Mouse (Mus musculus): ENCODE results near the gene Hepacam2. TPM values are rescaled to one million over a fixed set of nuclear protein-coding genes. Genes with fewer than 3 reads are reported as not detected.
A peak's percentile ranks its signal among the peaks of the same experiment; 100 is the strongest.

The Hepacam2 gene
- polyA plus RNA-seq, 1 experiment from 2014 or later = 16.6 TPM

DNA sequence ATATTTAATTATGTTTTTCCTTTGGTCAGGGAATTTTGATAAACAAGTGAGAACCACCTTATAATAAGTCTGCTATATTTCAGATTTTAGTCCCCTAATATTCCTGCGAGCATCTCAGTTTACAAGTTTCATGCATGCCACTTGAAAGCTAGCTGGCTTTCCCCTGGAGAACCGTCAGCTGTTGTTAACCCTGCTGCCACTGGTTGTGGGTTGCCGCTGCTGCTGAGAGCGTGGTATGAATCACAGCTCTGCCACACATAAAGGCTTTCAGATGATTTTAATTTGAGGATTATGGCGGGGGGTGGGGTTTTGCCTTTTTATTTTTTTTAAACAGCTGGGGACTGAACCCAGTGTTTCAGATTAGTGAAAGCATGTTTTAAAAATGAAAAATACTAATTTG, 7.2 kb upstream of the Hepacam2 start:
- no peak overlapping the region for H3K27ac ChIP-seq
- ATAC-seq = no peak
- no peaks in the 10 kb centered on the region for H3K4me1 ChIP-seq (replicated peaks)
- no peaks in the 10 kb centered on the region for H3K36me3 ChIP-seq
- H3K4me3 ChIP-seq (replicated peaks) = no peak overlapping the region
- no peaks in the 10 kb centered on the region for H3K27me3 ChIP-seq (replicated peaks)
- H3K9ac ChIP-seq = no peak overlapping the region
- 79% methylated on average over 5 of the region's 5 CpGs for WGBS
- H3K9me3 ChIP-seq = no peaks in the 10 kb centered on the region
- no peak overlapping the region for H3K4me2 ChIP-seq (replicated peaks)

DNA sequence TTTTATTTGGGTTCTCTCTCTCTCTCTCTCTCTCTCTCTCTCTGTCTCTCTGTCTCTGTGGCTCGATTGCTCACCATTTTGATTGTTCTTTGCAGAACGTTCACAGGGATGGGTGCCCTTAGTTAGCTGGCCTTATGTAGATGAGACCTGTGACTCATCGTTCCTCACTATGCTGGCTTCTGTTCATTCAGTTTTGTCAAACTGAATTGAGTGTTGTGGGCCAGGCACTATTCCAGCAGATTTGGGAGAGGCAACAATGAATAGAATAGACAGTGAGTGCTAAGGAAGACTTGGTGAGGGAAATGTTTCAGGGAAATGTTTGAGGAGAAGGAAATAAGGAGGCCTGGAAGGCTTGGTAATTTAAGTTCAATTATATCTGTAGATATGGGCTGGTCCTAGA, 2.2 kb upstream of the Hepacam2 start:
- no peak overlapping the region for H3K27ac ChIP-seq
- no peak overlapping the region for H3K4me2 ChIP-seq (replicated peaks)
- H3K4me3 ChIP-seq (replicated peaks) = no peak overlapping the region
- H3K9me3 ChIP-seq = no peaks in the 10 kb centered on the region
- ATAC-seq = no peak
- no peaks in the 10 kb centered on the region for H3K4me1 ChIP-seq (replicated peaks)
- H3K9ac ChIP-seq = no peak overlapping the region
- WGBS = 82% methylated on average over 3 of the region's 3 CpGs
- no peaks in the 10 kb centered on the region for H3K36me3 ChIP-seq
- no peaks in the 10 kb centered on the region for H3K27me3 ChIP-seq (replicated peaks)

DNA sequence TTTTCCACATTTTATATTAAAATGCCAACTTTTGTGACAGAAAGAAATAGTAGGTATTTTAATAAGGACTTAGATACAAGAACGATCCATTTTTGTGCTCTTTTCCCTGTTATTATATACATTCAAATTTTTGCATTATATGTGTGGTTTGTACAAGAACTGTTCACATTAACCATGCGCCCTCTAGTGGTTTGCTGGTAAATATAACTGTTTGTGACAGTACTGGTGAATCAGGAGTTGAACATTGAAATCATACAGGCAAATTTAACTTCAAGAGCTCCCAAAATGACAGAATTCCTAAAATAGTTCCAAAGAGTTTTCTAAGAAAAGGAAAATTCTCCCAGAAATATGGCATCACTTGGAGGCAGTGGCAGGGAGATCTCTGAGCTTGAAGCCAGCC, 1.9 kb downstream of the Hepacam2 start:
- no peak overlapping the region for H3K4me3 ChIP-seq (replicated peaks)
- no peaks in the 10 kb centered on the region for H3K9me3 ChIP-seq
- no peaks in the 10 kb centered on the region for H3K4me1 ChIP-seq (replicated peaks)
- no peak overlapping the region for H3K27ac ChIP-seq
- no peak for ATAC-seq
- no peak overlapping the region for H3K9ac ChIP-seq
- 4% methylated on average over 2 of the region's 2 CpGs for WGBS
- no peak overlapping the region for H3K4me2 ChIP-seq (replicated peaks)
- no peaks in the 10 kb centered on the region for H3K27me3 ChIP-seq (replicated peaks)
- H3K36me3 ChIP-seq = no peaks in the 10 kb centered on the region

DNA sequence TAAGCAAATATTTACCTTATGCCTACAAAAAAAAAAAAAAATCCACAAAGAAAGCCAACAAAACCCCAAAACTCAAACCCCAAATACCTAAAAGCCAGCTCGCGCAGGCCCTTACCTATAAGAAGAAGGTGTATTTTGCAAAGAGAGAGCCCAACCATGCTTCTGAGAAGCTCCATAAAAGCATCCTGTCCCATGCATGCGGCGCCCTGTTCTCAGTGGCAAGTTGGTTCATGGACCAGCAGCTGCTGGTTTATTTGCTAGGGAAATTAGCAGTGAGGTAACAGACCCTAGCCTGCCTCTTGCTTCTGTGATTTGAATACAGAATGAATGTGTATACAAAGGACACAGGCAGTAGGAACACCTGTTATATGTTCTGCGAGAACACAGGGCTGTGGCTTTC, 3.8 kb downstream of the Hepacam2 start:
- Histone ChIP-seq H3K27me3 (replicated peaks) (no peaks in the 10 kb centered on the region), H3K9me3 (no peaks in the 10 kb centered on the region), H3K4me1 (replicated peaks) (no peaks in the 10 kb centered on the region), H3K4me2 (replicated peaks) (no peak overlapping the region), H3K4me3 (replicated peaks) (no peak overlapping the region), H3K27ac (no peak overlapping the region), H3K9ac (no peak overlapping the region), H3K36me3 (no peaks in the 10 kb centered on the region)
- ATAC-seq = no peak
- 65% methylated on average over 5 of the region's 5 CpGs for WGBS

DNA sequence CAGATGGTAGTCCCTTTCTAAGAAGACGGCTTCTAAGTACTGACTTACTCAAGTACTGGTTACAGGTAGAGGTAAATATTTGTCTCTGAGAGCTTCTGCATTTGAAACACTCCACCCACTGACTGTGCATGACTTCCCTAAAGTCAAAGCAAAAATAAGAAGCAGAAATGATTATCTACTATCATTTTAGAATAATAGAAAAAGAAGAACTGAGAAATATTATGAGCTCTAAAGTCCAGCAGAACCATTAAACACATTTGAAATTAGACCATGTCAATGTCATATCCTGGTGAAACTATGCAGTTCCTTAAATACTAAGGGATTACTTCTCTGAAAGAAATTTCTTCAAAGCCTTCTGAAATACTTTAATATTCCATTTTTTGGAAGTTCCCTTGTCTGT, 10.7 kb downstream of the Hepacam2 start:
- no peaks in the 10 kb centered on the region for H3K9me3 ChIP-seq
- 60% methylated on average over 1 of the region's 1 CpGs for WGBS

DNA sequence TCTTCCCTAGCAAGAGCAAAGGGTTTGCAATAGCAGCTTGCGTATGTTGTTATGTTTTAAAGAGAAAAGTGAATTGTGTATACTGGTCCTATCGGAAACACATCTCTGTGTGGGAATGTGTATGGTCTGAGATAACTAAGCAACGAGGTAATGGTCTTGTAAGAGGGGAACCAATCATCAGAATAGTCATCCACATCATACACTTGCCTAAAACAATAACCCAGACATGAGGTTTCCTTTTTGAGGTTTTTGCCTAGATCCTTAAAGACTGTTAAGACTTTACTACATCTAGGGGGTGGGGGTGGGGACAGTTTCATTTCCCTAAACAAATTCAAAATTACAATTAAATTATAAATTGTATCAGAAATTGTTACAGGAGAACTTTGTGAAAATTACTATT, 13.0 kb downstream of the Hepacam2 start:
- H3K27me3 ChIP-seq (replicated peaks) = no peaks in the 10 kb centered on the region
- no peaks in the 10 kb centered on the region for H3K9me3 ChIP-seq
- H3K4me1 ChIP-seq (replicated peaks) = no peaks in the 10 kb centered on the region
- no peaks in the 10 kb centered on the region for H3K36me3 ChIP-seq
- WGBS = 70% methylated on average over 3 of the region's 3 CpGs
- H3K4me2 ChIP-seq (replicated peaks) = no peak overlapping the region
- no peak overlapping the region for H3K9ac ChIP-seq
- no peak overlapping the region for H3K4me3 ChIP-seq (replicated peaks)
- no peak overlapping the region for H3K27ac ChIP-seq
- ATAC-seq = no peak

More for the DNA sequence above, 10.7 kb downstream of the Hepacam2 start:
- Histone ChIP-seq H3K4me3 (replicated peaks) (no peak overlapping the region), H3K27ac (no peak overlapping the region), H3K9ac (no peak overlapping the region), H3K4me1 (replicated peaks) (no peaks in the 10 kb centered on the region), H3K27me3 (replicated peaks) (no peaks in the 10 kb centered on the region), H3K36me3 (no peaks in the 10 kb centered on the region), H3K4me2 (replicated peaks) (no peak overlapping the region)
- ATAC-seq = no peak

DNA sequence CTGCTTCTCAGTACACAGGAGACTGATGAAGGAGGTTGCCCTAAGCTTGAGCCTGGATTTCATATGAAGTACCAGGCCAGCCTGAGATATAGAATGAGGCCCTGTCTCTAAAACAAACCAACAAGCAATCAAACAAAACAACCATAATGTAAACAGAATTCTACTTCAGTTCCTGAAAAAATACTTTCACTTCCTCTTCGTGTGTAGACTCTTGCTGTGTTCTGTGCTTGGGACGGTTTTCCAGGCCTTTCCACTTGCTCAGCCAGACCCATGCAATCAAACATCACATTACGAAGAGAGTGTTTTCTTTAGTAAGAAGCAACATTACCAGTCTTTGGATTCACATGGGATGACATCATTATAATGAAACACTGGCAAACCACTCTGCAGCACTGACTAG, 16.4 kb downstream of the Hepacam2 start:
- no peak for ATAC-seq
- no peaks in the 10 kb centered on the region for H3K36me3 ChIP-seq
- H3K9me3 ChIP-seq = no peaks in the 10 kb centered on the region
- H3K27me3 ChIP-seq (replicated peaks) = no peaks in the 10 kb centered on the region
- H3K4me1 ChIP-seq (replicated peaks) = no peaks in the 10 kb centered on the region
- H3K9ac ChIP-seq = no peak overlapping the region
- H3K4me3 ChIP-seq (replicated peaks) = no peak overlapping the region
- 70% methylated on average over 3 of the region's 3 CpGs for WGBS
- no peak overlapping the region for H3K4me2 ChIP-seq (replicated peaks)
- no peak overlapping the region for H3K27ac ChIP-seq

DNA sequence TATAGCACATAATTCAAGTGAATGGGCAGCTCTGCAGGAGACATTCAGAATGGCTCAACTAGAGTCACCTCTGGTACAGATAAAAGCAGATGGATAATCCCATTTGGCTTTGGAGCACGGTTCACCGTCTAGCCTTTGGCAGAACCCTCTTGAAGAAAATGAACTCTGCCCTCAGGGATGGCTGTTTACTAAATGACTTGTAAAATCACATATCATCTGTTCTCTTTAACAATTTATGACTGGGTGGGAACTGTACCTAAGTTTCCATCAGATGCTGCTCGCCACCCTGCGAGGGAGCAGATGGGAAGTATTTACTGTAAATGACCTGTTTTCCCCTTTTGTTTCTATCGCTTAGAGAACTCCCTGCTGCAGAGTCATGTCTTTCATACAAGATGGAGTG, 18.2 kb downstream of the Hepacam2 start:
- no peaks in the 10 kb centered on the region for H3K9me3 ChIP-seq
- peak; percentile 67 for ATAC-seq
- no peak overlapping the region for H3K4me3 ChIP-seq (replicated peaks)
- WGBS = 31% methylated on average over 5 of the region's 5 CpGs
- H3K4me2 ChIP-seq (replicated peaks) = no peak overlapping the region
- no peaks in the 10 kb centered on the region for H3K36me3 ChIP-seq
- no peak overlapping the region for H3K27ac ChIP-seq
- no peak overlapping the region for H3K9ac ChIP-seq
- no peaks in the 10 kb centered on the region for H3K4me1 ChIP-seq (replicated peaks)
- no peaks in the 10 kb centered on the region for H3K27me3 ChIP-seq (replicated peaks)

DNA sequence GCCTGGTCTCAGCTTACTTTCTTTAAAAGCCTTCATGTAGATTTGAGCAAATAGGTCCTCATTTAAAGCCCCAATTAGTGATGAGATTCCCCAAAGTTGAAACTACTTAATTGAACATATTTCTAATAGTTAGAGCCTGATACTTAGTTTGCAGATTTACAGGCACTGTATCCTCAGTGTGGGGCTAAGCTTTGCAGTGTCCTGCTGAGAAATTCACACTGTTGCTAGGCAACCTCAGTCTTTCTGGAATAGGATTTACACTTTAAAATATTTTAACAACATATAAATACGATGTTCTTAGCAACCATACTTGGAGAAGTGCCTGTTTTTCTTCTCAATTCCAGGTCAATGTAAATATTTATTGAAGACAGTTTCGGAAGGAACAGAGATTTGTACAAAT, 21.8 kb downstream of the Hepacam2 start:
- H3K4me3 ChIP-seq (replicated peaks) = no peak overlapping the region
- 40% methylated on average over 2 of the region's 2 CpGs for WGBS
- H3K36me3 ChIP-seq = no peaks in the 10 kb centered on the region
- H3K27ac ChIP-seq = no peak overlapping the region
- no peaks in the 10 kb centered on the region for H3K27me3 ChIP-seq (replicated peaks)
- no peaks in the 10 kb centered on the region for H3K4me1 ChIP-seq (replicated peaks)
- no peaks in the 10 kb centered on the region for H3K9me3 ChIP-seq
- H3K9ac ChIP-seq = no peak overlapping the region
- H3K4me2 ChIP-seq (replicated peaks) = no peak overlapping the region
- no peak for ATAC-seq

DNA sequence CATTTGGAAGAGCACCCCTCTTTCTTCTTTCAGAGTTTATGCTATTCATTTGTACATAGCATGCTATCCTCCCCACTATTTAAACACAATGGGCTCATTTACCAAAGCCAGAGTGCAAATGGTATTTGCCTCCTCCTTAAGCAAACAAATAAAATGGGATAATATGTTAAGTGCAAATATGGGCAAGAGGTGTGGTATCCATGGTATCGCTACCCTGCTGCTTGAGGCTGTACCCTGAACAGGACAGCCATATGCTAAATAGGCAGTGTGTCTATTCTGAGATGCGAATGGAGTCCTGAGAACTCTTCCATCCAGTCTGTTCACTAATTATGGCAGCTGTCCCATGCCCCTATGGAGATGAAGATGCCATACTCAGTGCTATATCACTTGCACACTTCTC, 27.4 kb downstream of the Hepacam2 start:
- H3K4me1 ChIP-seq (replicated peaks) = no peaks in the 10 kb centered on the region
- no peak overlapping the region for H3K9ac ChIP-seq
- no peaks in the 10 kb centered on the region for H3K27me3 ChIP-seq (replicated peaks)
- H3K4me3 ChIP-seq (replicated peaks) = no peak overlapping the region
- H3K27ac ChIP-seq = no peak overlapping the region
- H3K36me3 ChIP-seq = no peaks in the 10 kb centered on the region
- no peak overlapping the region for H3K4me2 ChIP-seq (replicated peaks)
- H3K9me3 ChIP-seq = no peaks in the 10 kb centered on the region
- peak; percentile 80 for ATAC-seq
- 57% methylated on average over 2 of the region's 2 CpGs for WGBS

DNA sequence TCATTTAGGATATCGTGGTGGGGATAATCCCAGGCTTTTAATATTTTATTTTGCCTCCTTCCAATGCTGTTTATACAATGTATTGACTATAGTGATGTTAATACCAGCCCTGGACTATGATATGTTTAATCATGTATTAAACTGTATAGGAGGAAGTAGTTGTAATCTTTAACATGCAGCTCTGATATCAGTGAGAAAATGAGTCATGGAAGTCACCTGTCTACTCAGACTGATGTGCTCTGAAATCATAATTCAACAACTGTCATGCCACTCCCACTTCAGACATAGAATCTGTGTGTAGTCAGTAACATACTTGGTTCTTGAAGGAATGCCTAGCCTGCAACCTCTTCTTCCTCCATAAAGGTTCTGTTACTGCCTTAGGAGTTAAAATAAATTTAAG, 29.5 kb downstream of the Hepacam2 start:
- WGBS = 36% methylated on average over 1 of the region's 1 CpGs
- no peaks in the 10 kb centered on the region for H3K4me1 ChIP-seq (replicated peaks)
- no peak overlapping the region for H3K9ac ChIP-seq
- H3K9me3 ChIP-seq = no peaks in the 10 kb centered on the region
- ATAC-seq = peak; percentile 75
- H3K4me2 ChIP-seq (replicated peaks) = no peak overlapping the region
- H3K36me3 ChIP-seq = no peaks in the 10 kb centered on the region
- H3K27me3 ChIP-seq (replicated peaks) = no peaks in the 10 kb centered on the region
- no peak overlapping the region for H3K27ac ChIP-seq
- no peak overlapping the region for H3K4me3 ChIP-seq (replicated peaks)

DNA sequence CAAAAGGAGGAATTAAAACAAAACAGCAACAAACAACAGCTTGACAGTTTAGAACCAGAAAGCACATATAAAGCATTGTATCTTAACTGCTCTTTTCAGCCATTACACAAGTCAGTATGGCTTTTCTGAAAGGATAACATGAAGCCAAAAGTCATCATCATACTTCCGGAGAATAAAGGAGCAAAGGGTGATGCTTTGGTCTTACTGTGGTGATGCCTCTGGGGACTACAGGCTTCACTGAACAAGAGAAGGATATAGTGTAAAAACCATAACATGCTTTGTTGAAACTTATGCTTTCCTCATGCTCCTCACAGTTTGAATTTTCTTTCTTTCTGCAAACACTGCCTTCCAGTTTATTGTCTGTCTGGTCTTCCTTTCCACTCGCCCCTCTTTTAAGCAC, 34.5 kb downstream of the Hepacam2 start:
- Histone ChIP-seq H3K27ac (no peak overlapping the region), H3K9ac (no peak overlapping the region), H3K4me2 (replicated peaks) (no peak overlapping the region), H3K36me3 (no peaks in the 10 kb centered on the region), H3K27me3 (replicated peaks) (no peaks in the 10 kb centered on the region), H3K4me3 (replicated peaks) (no peak overlapping the region), H3K4me1 (replicated peaks) (no peaks in the 10 kb centered on the region), H3K9me3 (no peaks in the 10 kb centered on the region)
- no peak for ATAC-seq
- WGBS = 73% methylated on average over 2 of the region's 2 CpGs

DNA sequence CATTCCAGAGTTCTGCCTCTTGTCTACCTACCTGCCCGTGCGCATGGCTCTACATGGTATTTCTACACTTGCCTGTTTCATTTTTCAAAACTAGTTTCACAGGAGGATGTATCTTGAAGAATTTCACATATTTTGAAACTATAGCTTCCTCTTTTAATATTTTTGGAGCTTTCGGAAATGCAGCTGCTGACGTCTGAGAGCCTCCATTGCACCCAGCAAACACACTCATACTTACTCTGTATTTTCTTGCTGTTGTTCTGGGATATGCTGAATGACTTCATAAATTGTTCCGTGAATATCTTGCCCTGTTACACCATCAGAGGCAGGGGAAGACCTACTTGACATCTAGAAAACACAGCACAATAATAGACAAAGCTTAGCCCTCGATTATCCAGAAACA, 35.1 kb downstream of the Hepacam2 start:
- Histone ChIP-seq H3K27ac (no peak overlapping the region), H3K4me1 (replicated peaks) (no peaks in the 10 kb centered on the region), H3K4me2 (replicated peaks) (no peak overlapping the region), H3K9ac (no peak overlapping the region), H3K4me3 (replicated peaks) (no peak overlapping the region), H3K9me3 (no peaks in the 10 kb centered on the region), H3K36me3 (no peaks in the 10 kb centered on the region), H3K27me3 (replicated peaks) (no peaks in the 10 kb centered on the region)
- no peak for ATAC-seq
- WGBS = 68% methylated on average over 6 of the region's 6 CpGs

Measured in intestine, embryonic 15.5 days (tissue).